Mouse (Mus musculus) olfactory bulb, adult 2 months (tissue): ENCODE data around the gene Arid5b. TPM values are rescaled to one million over a fixed set of nuclear protein-coding genes. Genes with fewer than 3 reads are reported as not detected.

Source experiments
- H3K27ac ChIP-seq: fragments of 200-500 bp; 2 replicates; pipeline ENCODE4 v1.5.1; 2012; ENCODE audit warnings: low read depth, low read length; ENCODE audit not compliant: insufficient read depth
- H3K4me1 ChIP-seq: fragments of 200-500 bp; 2 replicates; pipeline ENCODE4 v1.6.1; 2012; ENCODE audit warnings: low read length; ENCODE audit not compliant: control insufficient read depth, insufficient read depth
- H3K4me3 ChIP-seq: fragments of 200-500 bp; 2 replicates; pipeline ENCODE4 v1.5.1; 2012; ENCODE audit warnings: mild to moderate bottlenecking, low read depth, low read length, moderate library complexity; ENCODE audit not compliant: insufficient read depth
- CTCF ChIP-seq: fragments of 200-500 bp; IDR thresholded peaks from 2 replicates; pipeline ENCODE4 v1.5.1; 2012; ENCODE audit warnings: low read depth, mild to moderate bottlenecking, low read length, moderate library complexity; ENCODE audit not compliant: insufficient read depth
- POLR2A ChIP-seq: fragments of 200-500 bp; IDR thresholded peaks from 2 replicates; pipeline ENCODE4 v1.6.1; 2012; ENCODE audit warnings: mild to moderate bottlenecking, low read depth, low read length, moderate library complexity; ENCODE audit not compliant: insufficient read depth
- WGBS: fragments of 180-500 bp; shearing (Covaris S2); methylation state at CpG from one replicate; pipeline ENCODE4 v1.1.7; 2018; 5-methylcytosine and 5-hydroxymethylcytosine counted together
- polyA plus RNA-seq: library from polyadenylated mRNA; stranded (reverse); fragments of >200 nt; gene quantifications from 2 replicates; pipeline ENCODE4 v1.2.4, GENCODE M21; 2012; ENCODE audit warnings: low replicate concordance; ENCODE audit not compliant: missing spikeins, insufficient read depth, insufficient read length

Gene Arid5b
- polyA plus RNA-seq, 1 experiment: not detected

GRCm38 (mm10) chr10:68222012-68222411 lies 56.5 kb downstream of the Arid5b start:
- 95% methylated on average over 3 of the region's 3 CpGs for WGBS
- TF ChIP-seq CTCF: no peak
- no peak for TF ChIP-seq POLR2A
- H3K27ac ChIP-seq: no peak overlapping the region
- H3K4me1 ChIP-seq: peaks cover 2% of the 10 kb centered on the region
- H3K4me3 ChIP-seq: no peak overlapping the region

- Histone ChIP-seq H3K27ac (no peak overlapping the region), H3K4me3 (no peak overlapping the region), H3K4me1 (peaks cover 2% of the 10 kb centered on the region)
- WGBS: 59% methylated on average over 9 of the region's 9 CpGs
- TF ChIP-seq CTCF: no peak
- TF ChIP-seq POLR2A: no peak
Measured at GRCm38 (mm10) chr10:68219327-68219726, 59.2 kb downstream of the Arid5b start.

GRCm38 (mm10) chr10:68218678-68219077 lies 59.9 kb downstream of the Arid5b start:
- Histone ChIP-seq H3K27ac (no peak overlapping the region), H3K4me1 (peaks cover 2% of the 10 kb centered on the region), H3K4me3 (no peak overlapping the region)
- no peak for TF ChIP-seq POLR2A
- TF ChIP-seq CTCF: no peak
- 92% methylated on average over 4 of the region's 4 CpGs for WGBS

GRCm38 (mm10) chr10:68214809-68215468 lies 63.6 kb downstream of the Arid5b start:
- 95% methylated on average over 9 of the region's 9 CpGs for WGBS
- Histone ChIP-seq H3K4me1 (peaks cover 2% of the 10 kb centered on the region), H3K4me3 (no peak overlapping the region), H3K27ac (no peak overlapping the region)
- TF ChIP-seq POLR2A (no peak), CTCF (no peak)

- 43% methylated on average over 10 of the region's 10 CpGs for WGBS
- Histone ChIP-seq H3K4me3 (no peak overlapping the region), H3K27ac (no peak overlapping the region), H3K4me1 (0 out of 2 replicates have a peak, but pooled peaks cover 2% of the 10 kb centered on the region)
- TF ChIP-seq POLR2A (no peak), CTCF (no peak)
Measured at GRCm38 (mm10) chr10:68212061-68212915, 66.3 kb downstream of the Arid5b start.

GRCm38 (mm10) chr10:68211514-68211913 lies 67.0 kb downstream of the Arid5b start:
- TF ChIP-seq POLR2A: no peak
- no peak for TF ChIP-seq CTCF
- Histone ChIP-seq H3K27ac (no peak overlapping the region), H3K4me3 (no peak overlapping the region), H3K4me1 (peaks cover 2% of the 10 kb centered on the region; the same call in 1 of the 2 replicates)
- WGBS: 74% methylated on average over 2 of the region's 2 CpGs

- H3K27ac ChIP-seq: no peak overlapping the region
- WGBS: 87% methylated on average over 12 of the region's 12 CpGs
- no peak for TF ChIP-seq CTCF
- no peak for TF ChIP-seq POLR2A
- peaks cover 2% of the 10 kb centered on the region; the same call in 1 of the 2 replicates for H3K4me1 ChIP-seq
- H3K4me3 ChIP-seq: no peak overlapping the region
Measured at GRCm38 (mm10) chr10:68210025-68210642, 68.4 kb downstream of the Arid5b start.

GRCm38 (mm10) chr10:68208670-68209065 lies 69.9 kb downstream of the Arid5b start:
- Histone ChIP-seq H3K4me3 (no peak overlapping the region), H3K27ac (no peak overlapping the region), H3K4me1 (peaks cover 2% of the 10 kb centered on the region; the same call in 1 of the 2 replicates)
- TF ChIP-seq POLR2A (no peak), CTCF (no peak)
- WGBS: 47% methylated on average over 5 of the region's 5 CpGs
